Mouse (Mus musculus): ENCODE results near the gene Evi5.
A peak's percentile ranks its signal among the peaks of the same experiment; 100 is the strongest.

Evi5 gene

GRCm38 (mm10) chr5:107869701-107870100 lies 5.2 kb downstream of the Evi5 start:
- no peak for DNase-seq

GRCm38 (mm10) chr5:107868905-107869424 lies 5.9 kb downstream of the Evi5 start:
- peak; percentile 87 for DNase-seq

DNA sequence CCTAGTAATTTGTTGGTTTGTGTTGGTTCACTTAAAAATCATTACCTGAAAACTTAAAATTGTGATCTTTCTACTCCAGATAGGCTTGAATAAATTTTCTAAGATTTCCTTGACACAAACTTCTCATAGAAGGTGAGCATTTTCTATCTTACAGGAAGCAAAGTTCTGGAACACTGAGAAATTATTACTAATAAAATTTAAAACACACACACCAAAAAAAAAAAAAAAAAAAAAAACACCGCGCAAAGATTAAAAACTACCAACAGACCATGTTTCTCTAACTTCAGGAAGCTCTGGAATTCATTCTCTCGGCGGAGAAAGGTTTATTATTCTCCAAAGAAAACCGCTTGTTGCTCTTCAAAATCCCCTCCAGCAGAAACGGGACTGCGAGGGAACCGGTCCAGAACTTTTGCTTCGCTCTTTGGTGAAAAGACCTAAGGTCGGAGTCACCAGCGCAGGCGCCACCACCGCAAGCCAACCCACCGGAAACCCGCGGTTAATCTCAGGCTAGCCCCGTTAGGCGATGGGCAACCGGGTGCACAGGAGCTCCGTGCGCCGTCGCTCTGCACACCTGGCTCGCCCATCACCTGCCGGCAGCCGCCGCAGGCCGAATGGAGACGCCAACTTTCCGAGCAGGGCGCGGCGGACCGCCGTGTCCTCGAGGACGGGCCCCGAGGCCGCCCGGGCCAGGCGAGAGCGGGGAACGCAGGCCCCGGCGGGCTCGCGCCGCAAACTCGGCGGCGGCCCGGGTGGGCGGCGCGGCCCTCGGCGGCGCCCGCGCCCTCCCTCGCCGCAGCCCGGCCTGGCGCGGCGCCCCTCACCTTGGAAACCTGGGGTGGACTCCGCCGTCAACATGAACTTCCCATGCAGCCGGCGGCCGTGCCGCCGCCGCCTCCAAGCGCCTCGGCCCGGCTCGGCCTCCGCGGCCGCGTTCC lies 6.7 kb downstream of the Evi5 start:
- no peak for DNase-seq

GRCm38 (mm10) chr5:107866127-107867126 lies 8.5 kb downstream of the Evi5 start:
- DNase-seq = no peak

DNA sequence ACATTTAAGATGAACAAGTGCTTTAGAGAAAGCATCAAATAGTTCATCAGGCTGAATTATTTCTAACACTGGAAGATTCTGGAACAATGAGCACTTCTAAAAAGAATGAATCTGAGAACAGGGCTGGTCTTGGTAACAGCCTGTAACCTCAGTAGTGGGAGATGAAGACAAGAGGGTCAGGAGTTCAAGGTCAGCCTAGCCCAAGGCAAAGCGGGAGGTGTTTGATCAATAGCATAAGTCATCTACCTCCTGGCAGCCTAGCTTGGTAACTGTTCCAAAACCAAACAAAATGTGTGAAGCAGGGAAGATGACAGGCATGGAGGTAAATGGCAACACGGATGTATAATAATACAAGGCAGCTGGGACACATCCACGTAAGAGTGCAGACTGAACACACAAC lies 10.9 kb downstream of the Evi5 start:
- DNase-seq = no peak

- DNase-seq = no peak
Observed at GRCm38 (mm10) chr5:107858963-107859362, 15.9 kb downstream of the Evi5 start.

GRCm38 (mm10) chr5:107855546-107855945 lies 19.4 kb downstream of the Evi5 start:
- DNase-seq = no peak

DNA sequence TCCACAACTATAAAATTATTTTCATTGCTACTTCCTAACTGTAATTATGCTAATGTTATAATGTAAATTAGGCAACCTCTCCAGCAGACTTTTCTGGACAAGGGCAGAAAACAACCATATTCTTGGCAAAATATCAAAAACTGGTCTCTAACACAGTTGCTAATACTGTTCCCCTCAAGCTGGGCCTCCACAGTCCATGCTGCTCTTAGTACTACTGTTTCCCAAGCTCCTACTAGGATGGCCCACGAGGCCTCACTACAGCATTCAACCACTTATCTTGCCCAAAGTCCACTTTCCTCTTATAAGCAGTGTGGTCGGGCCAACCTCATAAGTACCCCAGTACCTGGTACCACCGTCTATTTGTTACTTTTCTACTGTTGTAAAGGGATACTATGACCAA lies 20.4 kb downstream of the Evi5 start:
- no peak for DNase-seq

DNA sequence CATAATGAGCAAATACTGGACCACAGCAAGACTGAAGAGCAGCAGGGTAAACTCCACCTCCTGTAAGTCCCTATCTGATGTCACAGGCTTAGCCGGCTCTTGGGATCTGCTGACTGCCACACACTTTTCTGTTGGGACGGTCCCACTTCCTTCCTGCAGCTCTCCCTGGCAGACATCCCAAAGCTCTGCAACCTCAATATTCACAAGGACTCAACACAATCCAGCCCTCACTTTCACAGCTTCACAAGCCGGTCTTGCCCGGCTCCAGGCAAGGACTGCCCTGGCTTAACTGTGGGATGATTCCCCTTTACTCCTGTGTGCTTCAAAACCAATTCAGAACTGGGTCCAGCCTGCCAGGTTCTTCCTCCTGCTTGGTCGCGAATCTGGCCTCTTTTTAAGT lies 21.1 kb downstream of the Evi5 start:
- no peak for DNase-seq

GRCm38 (mm10) chr5:107848964-107849363 lies 25.9 kb downstream of the Evi5 start:
- no peak for DNase-seq

DNA sequence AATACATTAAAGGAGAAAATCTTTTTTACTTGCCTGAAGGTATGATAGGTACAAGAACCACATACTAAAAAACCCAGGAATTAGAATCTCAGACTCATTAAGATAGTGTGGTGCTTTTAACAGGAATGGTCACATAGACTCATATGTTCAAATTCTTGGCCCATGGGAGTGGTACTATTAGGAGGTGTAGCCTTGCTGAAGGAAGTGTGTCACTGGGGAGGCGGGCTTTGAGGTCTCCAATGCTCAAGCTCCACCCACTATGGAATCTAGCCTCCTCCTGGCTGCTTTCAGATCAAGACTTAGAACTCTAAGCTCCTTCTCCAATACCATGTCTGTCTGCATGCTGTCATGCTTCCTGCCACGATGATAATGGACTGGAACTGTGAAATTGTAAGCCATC lies 27.1 kb downstream of the Evi5 start:
- DNase-seq = no peak

DNA sequence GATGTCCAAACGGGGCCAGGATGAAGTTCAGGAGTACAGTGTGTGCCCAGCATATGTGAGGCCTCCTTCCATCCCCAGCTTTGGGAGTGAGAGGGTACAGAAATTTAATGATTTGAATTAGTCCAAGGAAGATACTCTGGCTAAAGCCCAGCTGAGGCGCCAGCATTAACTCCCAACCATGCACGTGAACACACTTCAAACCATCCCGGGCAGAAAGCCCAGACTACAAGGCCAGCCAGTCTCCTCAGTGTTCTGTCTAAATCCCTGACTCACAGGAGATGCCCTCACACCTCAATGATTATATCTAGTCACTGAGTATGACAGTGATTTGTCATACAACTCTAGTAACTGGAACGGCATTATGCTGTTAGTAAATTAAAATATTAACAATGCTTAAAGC lies 27.6 kb downstream of the Evi5 start:
- peak; percentile 35 for DNase-seq

GRCm38 (mm10) chr5:107840549-107841238 lies 34.2 kb downstream of the Evi5 start:
- no peak for DNase-seq

- no peak for DNase-seq
Observed at GRCm38 (mm10) chr5:107838891-107839644, 35.8 kb downstream of the Evi5 start.

GRCm38 (mm10) chr5:107834287-107834686 lies 40.6 kb downstream of the Evi5 start:
- DNase-seq = no peak

DNA sequence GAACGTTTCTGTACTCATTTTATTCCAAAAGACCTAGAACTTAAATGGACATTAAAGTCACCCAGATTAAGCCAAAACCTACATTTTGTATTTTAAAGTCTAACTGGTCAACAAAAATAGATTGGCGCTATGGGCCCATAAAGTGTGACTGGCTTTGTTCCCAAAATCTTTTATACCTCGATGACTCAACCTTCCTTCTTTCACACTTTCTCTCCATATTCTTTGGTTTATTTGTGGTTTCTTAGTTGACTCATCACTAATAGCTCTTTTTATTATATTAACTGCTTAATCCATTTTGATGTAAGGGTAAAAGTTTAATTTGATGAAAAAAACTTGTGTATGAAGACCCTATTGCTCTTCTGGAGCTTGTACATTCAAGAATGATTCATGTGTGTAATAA lies 43.6 kb downstream of the Evi5 start:
- DNase-seq = no peak

DNA sequence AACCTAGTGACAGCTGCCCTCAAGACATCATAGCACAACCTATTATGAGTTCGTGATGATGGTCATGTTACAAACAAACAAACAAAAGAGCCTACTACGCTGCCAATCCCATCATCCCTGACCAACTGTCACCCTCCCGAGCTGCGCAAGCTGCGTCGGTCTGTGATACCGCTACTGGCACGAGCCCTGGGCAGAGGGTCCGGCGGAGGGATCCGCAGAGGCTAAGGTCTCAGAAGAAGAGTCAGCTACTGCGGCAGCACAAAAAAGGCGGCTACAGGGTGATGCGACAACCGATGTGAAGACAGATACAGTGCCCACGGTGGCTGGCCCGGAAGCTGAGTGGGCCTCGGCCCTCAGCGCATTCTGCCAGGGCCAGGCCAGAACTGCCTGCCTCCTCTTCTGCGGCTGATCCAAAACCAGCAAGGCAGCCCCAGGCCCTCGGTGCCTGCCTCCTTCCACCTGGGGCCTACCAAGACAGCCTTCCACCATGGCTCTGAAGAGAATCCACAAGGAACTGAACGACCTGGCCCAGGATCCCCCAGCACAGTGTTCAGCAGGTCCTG lies 44.8 kb downstream of the Evi5 start, which contains the start of gene Ube2d2b:
TSS of gene Ube2d2b (plus strand) at position 102 of the 563 bp plus-strand sequence.
- no peak for DNase-seq

GRCm38 (mm10) chr5:107822521-107822920 lies 52.4 kb downstream of the Evi5 start:
- no peak for DNase-seq

DNA sequence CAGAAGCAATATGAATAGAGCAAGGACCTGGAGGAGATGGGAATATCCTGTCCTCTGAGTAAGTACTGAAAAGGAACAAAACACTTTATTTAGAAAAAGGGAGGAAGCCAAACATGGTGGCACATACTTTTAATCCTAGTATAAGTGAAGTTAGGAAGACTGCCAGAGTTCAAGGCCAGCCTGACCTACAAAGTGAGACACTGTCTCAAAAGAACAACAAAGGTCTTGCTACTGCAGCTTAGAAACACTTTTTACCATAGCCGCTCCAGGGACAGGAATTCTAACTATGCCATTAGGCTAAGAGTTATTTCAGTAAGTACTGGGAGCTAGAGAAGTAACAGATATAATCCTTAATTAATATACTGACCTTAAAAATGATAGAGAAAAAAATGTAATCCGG lies 60.3 kb downstream of the Evi5 start:
- DNase-seq = no peak

DNA sequence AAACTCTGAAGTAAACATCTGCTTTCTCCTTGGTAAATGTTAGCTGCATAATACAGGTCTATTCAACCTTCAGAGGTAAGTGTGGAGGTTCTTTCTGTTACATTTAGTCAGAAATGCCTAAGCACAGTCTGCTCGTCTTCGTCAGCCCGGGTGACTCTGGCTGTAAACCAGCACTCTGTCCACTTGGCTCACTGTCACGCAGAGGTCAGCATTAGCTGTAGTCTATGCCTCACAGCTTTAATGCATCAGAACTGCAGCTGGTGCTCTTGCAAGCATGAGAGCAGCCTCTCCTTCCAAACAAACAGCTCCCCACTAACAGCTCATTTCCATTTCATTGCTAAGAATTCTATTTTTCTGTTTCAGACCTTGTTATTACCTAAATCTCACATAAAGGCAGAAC lies 67.4 kb downstream of the Evi5 start:
- DNase-seq = no peak

DNA sequence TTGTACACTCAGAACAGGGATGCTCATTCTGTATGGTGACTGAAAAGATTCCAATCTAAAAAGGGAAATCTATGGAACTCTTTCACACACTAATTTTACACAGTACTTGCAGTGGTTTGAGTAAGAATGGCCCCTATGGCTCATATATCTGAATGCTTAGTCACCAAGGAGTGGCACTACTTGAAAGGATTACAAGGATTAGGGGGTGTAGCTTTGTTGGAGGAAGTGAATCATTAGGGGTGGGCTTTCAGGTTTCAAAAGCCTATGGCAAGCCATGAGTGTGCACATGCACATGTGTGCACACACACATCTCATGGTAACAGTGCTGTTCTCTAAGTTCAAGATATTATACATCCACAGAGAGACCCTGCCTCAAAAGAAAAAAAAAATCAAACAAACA lies 72.3 kb downstream of the Evi5 start:
- DNase-seq = no peak

- no peak for DNase-seq
Observed at GRCm38 (mm10) chr5:107801234-107801633, 73.7 kb downstream of the Evi5 start.
